Mouse (Mus musculus) megakaryocyte, embryonic 14.5 days (primary cell): ENCODE results near the gene Hhat.

Source experiments
- FLI1 ChIP-seq: IDR thresholded peaks from 2 replicates; pipeline ENCODE4 v1.6.1; 2012; ENCODE audit warnings: low read length, inconsistent platforms, mixed read lengths
- GATA1 ChIP-seq: IDR thresholded peaks from 3 replicates; pipeline ENCODE4 v1.6.1; 2012; ENCODE audit warnings: mixed read lengths, low read length, inconsistent platforms, borderline replicate concordance

DNA sequence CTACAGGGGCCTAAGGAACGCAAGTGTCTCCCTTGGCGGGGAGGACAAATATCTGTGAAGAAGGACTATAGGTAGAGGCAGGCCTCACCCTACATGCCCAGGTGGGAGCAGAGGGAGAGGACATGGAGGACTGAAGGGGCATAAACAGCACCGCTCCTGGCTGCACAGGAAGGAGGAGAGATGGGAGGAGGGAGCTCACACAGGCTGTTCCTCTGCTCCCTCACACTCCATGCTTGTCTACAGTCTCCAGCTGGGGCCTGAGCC is 25.9 kb upstream of the Hhat start:
- TF ChIP-seq GATA1 (no peak), FLI1 (no peak)
